Mouse (Mus musculus): ENCODE data around the gene Tmed6. TPM values are rescaled to one million over a fixed set of nuclear protein-coding genes. Genes with fewer than 3 reads are reported as not detected.

Gene Tmed6
- not detected in 2 replicates for polyA plus RNA-seq (2015; fragmentation: Nextera tagmentation; extraction: Ambion mirVana)

DNA sequence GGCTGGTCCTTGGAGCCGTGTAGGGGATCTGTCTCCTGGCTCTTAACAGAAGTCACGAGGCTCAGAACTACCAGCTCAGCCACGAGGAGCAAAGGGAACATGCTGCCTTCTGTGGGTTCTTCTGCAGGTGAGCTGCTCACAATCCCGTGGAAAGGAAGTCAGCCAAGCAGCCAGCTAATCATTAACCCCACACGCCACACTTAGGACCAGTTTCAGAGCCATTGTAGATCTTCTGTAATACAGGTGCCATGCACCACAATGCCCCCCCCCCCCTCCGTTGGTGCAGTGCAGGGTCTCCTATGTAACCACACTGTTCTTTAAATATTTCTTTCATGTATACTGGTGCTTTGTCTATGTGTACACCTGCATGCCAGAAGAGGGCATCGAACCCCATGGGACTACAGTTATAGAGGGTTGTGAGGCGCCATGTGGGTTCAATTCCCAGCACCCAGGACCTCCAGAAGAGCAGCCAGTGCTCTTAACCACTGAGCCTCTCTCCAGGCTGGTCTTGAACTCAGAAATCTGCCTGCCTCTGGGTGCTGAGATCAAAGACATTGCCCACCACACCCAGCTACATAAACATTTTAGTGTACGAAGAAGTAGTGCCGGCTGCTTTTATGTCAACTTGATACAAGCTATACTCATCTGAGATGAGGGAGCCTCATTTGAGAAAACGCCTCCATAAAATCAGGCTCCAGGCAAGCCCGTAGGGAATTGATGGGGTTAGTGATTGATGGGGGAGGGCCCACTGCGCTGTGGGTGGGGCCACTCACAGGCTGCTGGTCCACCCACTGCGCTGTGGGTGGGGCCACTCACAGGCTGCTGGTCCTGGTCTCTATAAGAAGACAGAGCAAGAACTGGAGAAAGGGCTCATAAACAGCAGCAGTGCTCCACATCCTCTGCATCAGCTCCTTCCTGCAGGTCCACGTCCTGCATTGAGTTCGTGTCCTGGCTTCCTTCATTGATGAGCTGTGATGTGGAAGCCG is at the start of gene Tmed6:
Tmed6 (minus strand) TSS at position 134 of the 986 bp plus-strand sequence.

DNA sequence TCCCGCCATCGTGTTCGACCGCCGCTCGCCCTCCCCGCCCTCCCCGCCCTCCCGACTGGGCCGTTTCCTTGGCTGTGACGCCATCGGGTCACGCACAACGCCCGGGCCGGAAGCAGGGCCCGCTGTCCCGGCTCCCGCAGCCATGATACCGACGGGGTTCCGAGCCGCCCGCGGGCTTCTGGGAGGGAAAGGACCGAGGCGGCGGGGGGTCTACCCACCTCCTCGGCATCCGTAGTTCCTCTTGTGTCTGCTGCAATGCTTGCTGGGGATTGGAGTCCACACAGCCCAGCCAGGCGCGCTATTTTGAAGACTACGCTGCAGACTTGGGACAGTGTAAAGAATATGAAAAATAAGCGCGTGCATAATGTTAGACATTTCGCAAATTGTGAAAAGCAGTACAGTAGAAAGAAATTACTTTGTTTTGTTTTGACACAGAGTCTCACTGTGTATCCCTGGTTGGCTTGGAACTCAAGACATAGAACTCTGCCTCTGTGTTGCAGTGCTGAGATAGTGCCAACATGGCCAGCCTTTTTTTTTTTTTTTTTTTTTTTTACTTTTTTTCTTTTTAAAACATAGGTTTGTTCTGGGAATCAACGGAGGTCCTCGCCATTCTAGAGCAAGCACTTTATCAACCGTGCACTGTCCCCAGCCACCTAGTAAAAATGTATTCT is 31.1 kb upstream of the Tmed6 start, which contains the start of gene Terf2:
Terf2 (minus strand) TSS at position 182 of the 671 bp plus-strand sequence.

DNA sequence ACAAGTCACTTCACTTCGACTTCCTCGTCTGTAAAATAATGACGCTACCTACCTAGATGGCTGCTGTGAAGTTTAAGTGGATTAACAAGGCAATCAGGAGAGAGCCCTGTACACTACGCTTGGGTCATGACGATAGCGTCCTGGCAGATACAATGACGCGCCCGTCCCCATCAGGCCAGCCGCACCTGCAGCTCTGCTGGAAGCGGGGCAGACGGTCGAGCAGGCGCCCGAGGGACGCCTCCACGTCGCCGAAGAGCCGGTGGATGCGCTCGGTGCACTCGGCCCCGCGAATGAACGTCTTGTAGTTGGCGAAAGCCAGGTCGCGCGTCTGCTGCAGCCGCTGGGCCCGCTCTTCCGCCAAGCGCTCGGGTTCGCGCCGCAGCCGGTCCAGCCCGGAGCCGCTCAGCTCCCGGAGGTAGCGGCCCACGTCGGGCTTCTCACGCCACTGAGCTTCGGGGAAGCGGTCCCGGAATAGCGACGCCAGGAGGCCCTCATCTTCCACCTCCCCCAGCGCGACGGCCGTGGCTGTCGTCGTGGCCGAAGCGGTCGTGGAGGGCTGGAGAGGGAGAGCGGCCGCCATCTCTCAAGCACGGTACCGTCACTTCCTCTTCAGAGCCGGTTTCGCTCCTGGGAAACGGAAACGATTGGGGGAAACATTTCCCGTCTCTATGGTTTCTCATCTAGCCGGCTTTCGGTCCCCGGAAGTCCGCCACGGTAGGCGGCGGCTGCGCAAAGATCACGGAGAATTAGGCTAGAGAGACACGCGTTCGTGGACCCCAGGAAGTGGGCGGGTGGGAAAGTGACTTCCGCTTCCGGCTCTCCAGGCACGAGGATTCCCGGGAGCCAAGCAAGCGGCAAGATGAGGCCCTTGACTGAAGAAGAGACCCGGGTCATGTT is 9.1 kb downstream of the Tmed6 start, which contains the start of the genes Cog8 and Nip7:
Cog8 (minus strand) TSS at position 614 of the 897 bp plus-strand sequence.
Nip7 (plus strand) TSS at position 802 of the 897 bp plus-strand sequence.

DNA sequence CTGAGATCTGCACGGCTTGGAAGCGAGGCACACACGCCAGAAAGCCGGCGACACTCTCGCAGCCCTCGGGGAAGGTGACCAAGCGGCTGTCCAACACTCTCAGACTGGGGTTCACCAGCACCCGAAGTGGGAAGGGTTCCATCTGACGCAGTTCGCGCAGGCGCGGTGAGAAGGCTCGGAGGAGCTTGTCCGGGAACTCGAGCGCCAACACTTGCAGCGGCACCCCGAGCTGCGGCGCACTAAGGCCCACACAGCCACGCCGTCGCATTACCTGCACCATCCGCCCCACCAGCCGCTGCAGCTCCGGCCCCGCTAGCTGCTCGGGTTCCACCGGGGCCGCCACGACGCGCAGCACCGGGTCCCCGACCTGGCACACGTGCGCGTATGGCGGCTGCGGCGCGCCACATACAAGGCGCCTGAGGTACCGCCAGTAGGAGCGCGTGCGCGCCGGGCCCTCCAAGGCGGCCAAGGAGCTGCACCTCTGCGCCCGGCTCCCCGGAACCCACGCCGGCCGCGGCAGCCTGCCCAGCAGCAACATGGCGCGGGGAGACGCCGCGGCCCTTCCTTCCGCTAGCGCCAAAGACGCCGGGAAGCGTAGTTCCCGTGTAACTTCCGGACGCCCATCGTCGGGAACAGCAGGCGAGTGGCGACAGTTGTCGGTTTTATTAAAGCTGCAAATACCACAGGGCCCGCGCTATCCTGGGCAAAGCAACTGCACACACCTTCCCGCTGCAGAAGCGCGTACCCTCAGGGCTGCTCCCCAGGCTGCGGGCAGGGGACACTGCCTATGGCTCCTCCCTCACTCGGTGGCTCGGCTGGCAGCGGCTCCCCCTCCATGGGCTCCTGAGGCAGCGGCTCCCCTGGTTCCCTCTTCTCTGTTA is 17.1 kb downstream of the Tmed6 start, which contains the start of gene Pdf:
Pdf (minus strand) TSS at position 554 of the 881 bp plus-strand sequence.

DNA sequence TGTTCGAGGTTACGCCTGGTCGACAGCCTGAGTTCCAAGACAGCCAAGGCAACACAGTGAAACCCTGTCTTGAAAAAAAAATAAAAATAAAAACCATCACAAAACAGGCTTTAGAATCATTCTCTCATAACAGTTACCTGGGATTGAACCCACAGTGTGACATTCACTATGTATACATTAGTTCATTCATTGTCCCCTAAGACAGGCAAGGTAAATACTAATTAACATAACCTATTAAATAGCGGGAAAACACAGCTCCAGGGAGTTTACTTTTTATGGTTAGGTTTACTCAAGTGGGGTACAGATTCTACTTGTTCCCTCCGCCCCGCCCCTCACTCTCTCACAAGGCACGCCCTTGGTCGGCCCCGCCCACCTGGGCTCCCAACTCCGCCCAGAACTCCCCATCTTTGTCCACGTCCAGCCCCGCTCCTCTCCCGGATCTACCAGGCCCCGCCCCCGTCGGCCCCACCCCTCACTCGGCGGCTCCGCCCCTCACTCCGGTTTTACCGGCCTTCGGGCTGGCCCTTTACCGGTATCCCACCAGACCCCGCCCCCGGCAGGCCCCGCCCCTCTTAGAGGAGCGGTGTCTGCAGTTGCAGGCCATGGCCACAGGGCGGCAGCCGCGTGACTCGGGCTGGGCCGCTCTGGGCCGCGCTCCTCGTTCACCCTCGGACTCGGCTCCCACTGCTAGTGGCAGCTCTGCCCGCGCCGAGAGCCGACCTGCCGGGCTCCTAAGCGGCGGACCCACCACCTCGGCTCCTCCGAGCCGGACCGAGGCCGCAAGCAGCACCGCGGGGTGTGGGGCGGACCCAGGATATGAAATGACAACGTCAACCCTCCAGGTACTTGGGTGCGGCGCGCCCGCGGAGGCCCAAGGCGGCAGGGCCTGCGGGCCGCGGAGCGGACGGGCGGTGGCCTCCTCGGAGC is 34.5 kb downstream of the Tmed6 start, which contains the start of gene Vps4a:
Vps4a (plus strand) TSS at position 573 of the 927 bp plus-strand sequence.

Small RNA genes within 50 kb of the gene (microRNA-seq; reads per million reads assigned to microRNA genes)
- 1.2 reads per million for gene Mir7075

Other genes starting within 250 kb of the Tmed6 start
- gene Has3, start 195.4 kb downstream of the Tmed6 start, polyA plus RNA-seq (2015; fragmentation: Nextera tagmentation; extraction: Ambion mirVana), result 1.3 and 1.7 TPM in 2 replicates
- gene Utp4, start 172.0 kb downstream of the Tmed6 start, polyA plus RNA-seq (2015; fragmentation: Nextera tagmentation; extraction: Ambion mirVana), result 29.1 and 30.1 TPM in 2 replicates
- 6.0 and 6.5 TPM in 2 replicates for gene Sntb2, start 129.9 kb downstream of the Tmed6 start, polyA plus RNA-seq (2015; fragmentation: Nextera tagmentation; extraction: Ambion mirVana)
- 142 and 146 TPM in 2 replicates for gene Vps4a, start 34.4 kb downstream of the Tmed6 start, polyA plus RNA-seq (2015; fragmentation: Nextera tagmentation; extraction: Ambion mirVana)
- 46.5 and 49.7 TPM in 2 replicates for gene Pdf, start 17.0 kb downstream of the Tmed6 start, polyA plus RNA-seq (2015; fragmentation: Nextera tagmentation; extraction: Ambion mirVana)
- gene Cog8, start 9.0 kb downstream of the Tmed6 start, polyA plus RNA-seq (2015; fragmentation: Nextera tagmentation; extraction: Ambion mirVana), result 31.8 and 36.2 TPM in 2 replicates
- gene Nip7, start 8.8 kb downstream of the Tmed6 start, polyA plus RNA-seq (2015; fragmentation: Nextera tagmentation; extraction: Ambion mirVana), result 55.9 and 56.1 TPM in 2 replicates
- 23.1 and 23.2 TPM in 2 replicates for gene Terf2, start 30.9 kb upstream of the Tmed6 start, polyA plus RNA-seq (2015; fragmentation: Nextera tagmentation; extraction: Ambion mirVana)
- 65.2 and 68.6 TPM in 2 replicates for gene Cyb5b, start 85.0 kb upstream of the Tmed6 start, polyA plus RNA-seq (2015; fragmentation: Nextera tagmentation; extraction: Ambion mirVana)
- 7.4 and 7.7 TPM in 2 replicates for gene Nfat5, start 227.8 kb upstream of the Tmed6 start, polyA plus RNA-seq (2015; fragmentation: Nextera tagmentation; extraction: Ambion mirVana)